Mouse (Mus musculus): ENCODE results near the gene Jak3.

GRCm38 (mm10) chr8:71639318-71639717, 36.8 kb upstream of the Jak3 start:
- TF ChIP-seq CTCF (IDR thresholded peaks at IDR 0.05; ENCODE audit: insufficient read depth, low read length) (no peak), POLR2A (IDR thresholded peaks at IDR 0.05; ENCODE audit: borderline replicate concordance, extremely low read depth, low read depth, low read length) (no peak)

Measured in lung, adult 2 months (tissue).